Mouse (Mus musculus): ENCODE data around the gene Cdkn1a.

- no peak for TF ChIP-seq CTCF (conservative IDR thresholded peaks at IDR 0.05; ENCODE audit: low read length)
- no peak for TF ChIP-seq NANOG (IDR thresholded peaks at IDR 0.05; ENCODE audit: borderline replicate concordance, low read length)
These were observed 23.0 kb downstream of the Cdkn1a start, which contains the start of gene Rab44 for GRCm38 (mm10) chr17:29113591-29114352.
